Mouse (Mus musculus) megakaryocyte, embryonic 14.5 days (primary cell): ENCODE measurements around the gene Gdpd4.

Experiments used
- FLI1 ChIP-seq: IDR thresholded peaks from 2 replicates; pipeline ENCODE4 v1.6.1; 2012; ENCODE audit warnings: low read length, inconsistent platforms, mixed read lengths
- GATA1 ChIP-seq: IDR thresholded peaks from 3 replicates; pipeline ENCODE4 v1.6.1; 2012; ENCODE audit warnings: mixed read lengths, low read length, inconsistent platforms, borderline replicate concordance

DNA sequence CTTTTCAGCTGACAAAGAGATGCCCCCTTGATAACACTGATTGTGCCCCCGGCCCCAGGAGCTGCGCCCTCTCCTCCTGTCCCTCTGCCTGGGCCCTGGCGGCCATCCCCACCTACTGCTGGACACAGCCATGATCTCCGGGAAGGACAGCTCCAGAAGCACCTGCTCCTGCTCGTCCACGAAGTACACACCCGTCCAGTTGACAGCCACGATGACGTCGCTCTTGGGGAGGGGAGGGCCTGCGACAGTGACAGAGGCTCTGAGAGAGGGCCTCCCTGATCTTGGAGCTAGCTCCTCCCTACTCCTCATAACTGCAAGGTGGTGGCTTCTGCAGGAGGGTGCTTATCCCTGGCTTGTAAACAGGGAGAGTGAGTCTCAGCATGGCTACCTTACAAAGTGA lies 146.5 kb downstream of the Gdpd4 start:
- no peak for TF ChIP-seq GATA1
- no peak for TF ChIP-seq FLI1
